Mouse (Mus musculus) embryonic facial prominence, embryonic 14.5 days (tissue): ENCODE results near the gene Cox15. TPM values are rescaled to one million over a fixed set of nuclear protein-coding genes. Genes with fewer than 3 reads are reported as not detected.

ENCODE experiments used
- ATAC-seq: fragments of 200-750 bp; cut with Nextera tagmentation; 2 replicates; pipeline ENCODE4 v1.8.0; 2017; ENCODE audit warnings: low read depth, moderate number of reproducible peaks, moderate TSS enrichment
- DNase-seq: peaks from one replicate; pipeline ENCODE4 v3.0.0-alpha.2; 2015; ENCODE audit warnings: low spot score
- H3K27ac ChIP-seq: fragments of 300-500 bp; sonication (generic); replicated peaks from 2 replicates; pipeline ENCODE4 v1.5.1; 2014; ENCODE audit warnings: low read depth, mild to moderate bottlenecking, low read length, moderate library complexity
- H3K27me3 ChIP-seq: fragments of 300-500 bp; sonication (generic); replicated peaks from 2 replicates; pipeline ENCODE4 v1.6.1; 2014; ENCODE audit warnings: low read length; ENCODE audit not compliant: control insufficient read depth, insufficient read depth
- H3K36me3 ChIP-seq: fragments of 300-500 bp; sonication (generic); 2 replicates; pipeline ENCODE4 v1.6.1; 2014; ENCODE audit warnings: low read length, mixed read lengths; ENCODE audit not compliant: control insufficient read depth, insufficient read depth
- H3K4me1 ChIP-seq: fragments of 300-500 bp; sonication (generic); 2 replicates; pipeline ENCODE4 v1.6.1; 2014; ENCODE audit warnings: antibody characterized with exemption, low read length; ENCODE audit not compliant: control insufficient read depth, insufficient read depth
- H3K4me2 ChIP-seq: fragments of 300-500 bp; sonication (generic); 2 replicates; pipeline ENCODE4 v1.6.1; 2014; ENCODE audit warnings: low read depth, mild to moderate bottlenecking, low read length, moderate library complexity, mixed read lengths
- H3K4me3 ChIP-seq: fragments of 300-500 bp; sonication (generic); 2 replicates; pipeline ENCODE4 v1.5.1; 2014; ENCODE audit warnings: low read depth, mild to moderate bottlenecking, low read length
- H3K9ac ChIP-seq: fragments of 300-500 bp; sonication (generic); 2 replicates; pipeline ENCODE4 v1.6.1; 2014; ENCODE audit warnings: low read depth, mild to moderate bottlenecking, low read length, moderate library complexity, mixed read lengths
- H3K9me3 ChIP-seq: fragments of 300-500 bp; sonication (generic); 2 replicates; pipeline ENCODE4 v1.6.1; 2016; ENCODE audit warnings: low read length; ENCODE audit not compliant: control insufficient read depth
- WGBS: fragments of 180-500 bp; shearing (Covaris S2); extraction: QIAGEN DNeasy Blood & Tissue Kit; methylation state at CpG from one replicate; pipeline ENCODE4 v1.1.7; 2014; 5-methylcytosine and 5-hydroxymethylcytosine counted together
- polyA plus RNA-seq: library from polyadenylated mRNA; unstranded; fragments of >200 nt; fragmentation: Nextera tagmentation; extraction: Ambion mirVana; gene quantifications from 2 replicates; pipeline ENCODE4 v1.2.1, GENCODE M21; 2014

Cox15 gene
- polyA plus RNA-seq, 1 experiment from 2014 or later: 7.0 TPM

- no peaks in the 10 kb centered on the region for H3K9me3 ChIP-seq
- H3K4me3 ChIP-seq: no peak overlapping the region
- 61% methylated on average over 22 of the region's 22 CpGs for WGBS
- H3K4me1 ChIP-seq: no peaks in the 10 kb centered on the region
- no peak overlapping the region for H3K27ac ChIP-seq
- no peak overlapping the region for H3K4me2 ChIP-seq
- H3K9ac ChIP-seq: no peak overlapping the region
- H3K27me3 ChIP-seq: no peaks in the 10 kb centered on the region
- no peak for ATAC-seq
- DNase-seq: no peak
- H3K36me3 ChIP-seq: peaks cover 49% of the 10 kb centered on the region
Observed at GRCm38 (mm10) chr19:43711159-43711916, 41.5 kb downstream of the Cox15 start.

GRCm38 (mm10) chr19:43709317-43709716, 43.5 kb downstream of the Cox15 start:
- 83% methylated on average over 8 of the region's 8 CpGs for WGBS
- no peak for DNase-seq
- Histone ChIP-seq H3K9ac (no peak overlapping the region), H3K4me3 (no peak overlapping the region), H3K9me3 (no peaks in the 10 kb centered on the region), H3K27ac (no peak overlapping the region), H3K4me2 (no peak overlapping the region), H3K27me3 (no peaks in the 10 kb centered on the region), H3K4me1 (no peaks in the 10 kb centered on the region), H3K36me3 (peaks cover 58% of the 10 kb centered on the region)
- no peak for ATAC-seq

GRCm38 (mm10) chr19:43708206-43708605, 44.6 kb downstream of the Cox15 start:
- H3K27me3 ChIP-seq: no peaks in the 10 kb centered on the region
- DNase-seq (no peak), ATAC-seq (no peak)
- no peak overlapping the region for H3K4me2 ChIP-seq
- 93% methylated on average over 7 of the region's 7 CpGs for WGBS
- H3K9ac ChIP-seq: no peak overlapping the region
- no peaks in the 10 kb centered on the region for H3K9me3 ChIP-seq
- H3K4me3 ChIP-seq: no peak overlapping the region
- no peaks in the 10 kb centered on the region for H3K4me1 ChIP-seq
- no peak overlapping the region for H3K27ac ChIP-seq
- H3K36me3 ChIP-seq: peaks cover 63% of the 10 kb centered on the region

GRCm38 (mm10) chr19:43704787-43705497, 47.9 kb downstream of the Cox15 start:
- H3K9ac ChIP-seq: no peak overlapping the region
- peaks cover 62% of the 10 kb centered on the region for H3K36me3 ChIP-seq
- H3K27me3 ChIP-seq: no peaks in the 10 kb centered on the region
- ATAC-seq: no peak
- H3K9me3 ChIP-seq: no peaks in the 10 kb centered on the region
- H3K4me1 ChIP-seq: no peaks in the 10 kb centered on the region
- H3K4me3 ChIP-seq: no peak overlapping the region
- WGBS: 85% methylated on average over 17 of the region's 17 CpGs
- no peak overlapping the region for H3K4me2 ChIP-seq
- H3K27ac ChIP-seq: no peak overlapping the region
- no peak for DNase-seq

- WGBS: 89% methylated on average over 11 of the region's 11 CpGs
- ATAC-seq: no peak
- no peak for DNase-seq
- Histone ChIP-seq H3K27ac (no peak overlapping the region), H3K4me1 (no peaks in the 10 kb centered on the region), H3K4me3 (no peak overlapping the region), H3K9ac (no peak overlapping the region), H3K27me3 (no peaks in the 10 kb centered on the region), H3K4me2 (no peak overlapping the region), H3K36me3 (peaks cover 65% of the 10 kb centered on the region), H3K9me3 (no peaks in the 10 kb centered on the region)
Observed at GRCm38 (mm10) chr19:43704211-43704610, 48.6 kb downstream of the Cox15 start.

GRCm38 (mm10) chr19:43699763-43700155, 53.0 kb downstream of the Cox15 start:
- DNase-seq: no peak
- WGBS: 78% methylated on average over 6 of the region's 6 CpGs

GRCm38 (mm10) chr19:43699021-43699762, 53.6 kb downstream of the Cox15 start:
- no peak overlapping the region for H3K9ac ChIP-seq
- no peak overlapping the region for H3K4me3 ChIP-seq
- no peaks in the 10 kb centered on the region for H3K27me3 ChIP-seq
- no peak overlapping the region for H3K4me2 ChIP-seq
- no peaks in the 10 kb centered on the region for H3K9me3 ChIP-seq
- H3K4me1 ChIP-seq: no peaks in the 10 kb centered on the region
- DNase-seq (no peak), ATAC-seq (no peak)
- H3K36me3 ChIP-seq: peaks cover 35% of the 10 kb centered on the region
- no peak overlapping the region for H3K27ac ChIP-seq
- 71% methylated on average over 11 of the region's 11 CpGs for WGBS

More at GRCm38 (mm10) chr19:43699763-43700155, 53.0 kb downstream of the Cox15 start:
- no peak overlapping the region for H3K4me3 ChIP-seq
- no peak for ATAC-seq
- no peaks in the 10 kb centered on the region for H3K27me3 ChIP-seq
- peaks cover 40% of the 10 kb centered on the region for H3K36me3 ChIP-seq
- no peak overlapping the region for H3K4me2 ChIP-seq
- H3K9me3 ChIP-seq: no peaks in the 10 kb centered on the region
- H3K9ac ChIP-seq: no peak overlapping the region
- H3K4me1 ChIP-seq: no peaks in the 10 kb centered on the region
- no peak overlapping the region for H3K27ac ChIP-seq

- no peak for ATAC-seq
- peaks cover 31% of the 10 kb centered on the region for H3K36me3 ChIP-seq
- H3K4me2 ChIP-seq: no peak overlapping the region
- no peak overlapping the region for H3K4me3 ChIP-seq
- WGBS: 92% methylated on average over 5 of the region's 5 CpGs
- no peak overlapping the region for H3K27ac ChIP-seq
- no peaks in the 10 kb centered on the region for H3K9me3 ChIP-seq
- no peaks in the 10 kb centered on the region for H3K4me1 ChIP-seq
- no peak overlapping the region for H3K9ac ChIP-seq
- no peaks in the 10 kb centered on the region for H3K27me3 ChIP-seq
- no peak for DNase-seq
Observed at GRCm38 (mm10) chr19:43697666-43698370, 55.0 kb downstream of the Cox15 start.
